Mouse (Mus musculus) macrophage (primary cell): ENCODE results near the gene Rhbdf2. TPM values are rescaled to one million over a fixed set of nuclear protein-coding genes. Genes with fewer than 3 reads are reported as not detected.

Experiments used
- H3K27ac ChIP-seq: fragments of 350-480 bp; formaldehyde crosslinking; 2 replicates; pipeline ENCODE4 v1.9.0; 2021
- H3K36me3 ChIP-seq: fragments of 350-480 bp; formaldehyde crosslinking; 2 replicates; pipeline ENCODE4 v1.9.0; 2021; ENCODE audit errors: inconsistent target
- H3K4me3 ChIP-seq: fragments of 350-480 bp; formaldehyde crosslinking; 2 replicates; pipeline ENCODE4 v1.9.0; 2021; ENCODE audit errors: inconsistent target
- H3K79me2 ChIP-seq: fragments of 350-480 bp; formaldehyde crosslinking; 2 replicates; pipeline ENCODE4 v1.9.0; 2021; ENCODE audit errors: inconsistent target
- WGBS: methylation state at CpG from one replicate; pipeline ENCODE4 v1.1.7; 2026; ENCODE audit warnings: inconsistent platforms; ENCODE audit not compliant: missing documents; 5-methylcytosine and 5-hydroxymethylcytosine counted together
- polyA plus RNA-seq: library from polyadenylated mRNA; stranded (reverse); fragments of 250-400 nt; gene quantifications from 3 replicates; pipeline ENCODE4 v1.2.4, GENCODE M21; 2018; ENCODE audit warnings: inconsistent platforms

Gene Rhbdf2
- polyA plus RNA-seq, 1 experiment from 2014 or later: 14.2 TPM

- no peak overlapping the region for H3K27ac ChIP-seq
- WGBS: 89% methylated on average over 6 of the region's 6 CpGs
- no peak overlapping the region for H3K4me3 ChIP-seq
- no peaks in the 10 kb centered on the region for H3K79me2 ChIP-seq
- H3K36me3 ChIP-seq: no peaks in the 10 kb centered on the region
Measured at GRCm38 (mm10) chr11:116556308-116556707, 70.5 kb downstream of the Rhbdf2 start.

- WGBS: 43% methylated on average over 1 of the region's 1 CpGs
Measured at GRCm38 (mm10) chr11:116555572-116555971, 71.2 kb downstream of the Rhbdf2 start.

GRCm38 (mm10) chr11:116554171-116554878, 72.5 kb downstream of the Rhbdf2 start:
- WGBS: 27% methylated on average over 11 of the region's 12 CpGs
- Histone ChIP-seq H3K36me3 (no peaks in the 10 kb centered on the region), H3K27ac (no peak overlapping the region), H3K4me3 (no peak overlapping the region), H3K79me2 (no peaks in the 10 kb centered on the region)

More at GRCm38 (mm10) chr11:116555572-116555971, 71.2 kb downstream of the Rhbdf2 start:
- no peak overlapping the region for H3K27ac ChIP-seq
- no peak overlapping the region for H3K4me3 ChIP-seq
- H3K79me2 ChIP-seq: no peaks in the 10 kb centered on the region
- no peaks in the 10 kb centered on the region for H3K36me3 ChIP-seq

GRCm38 (mm10) chr11:116552194-116552593, 74.6 kb downstream of the Rhbdf2 start:
- no peak overlapping the region for H3K4me3 ChIP-seq
- no peaks in the 10 kb centered on the region for H3K79me2 ChIP-seq
- 100% methylated on average over 1 of the region's 1 CpGs for WGBS
- H3K27ac ChIP-seq: no peak overlapping the region
- H3K36me3 ChIP-seq: no peaks in the 10 kb centered on the region

- WGBS: 94% methylated on average over 7 of the region's 7 CpGs
- H3K36me3 ChIP-seq: no peaks in the 10 kb centered on the region
- no peaks in the 10 kb centered on the region for H3K79me2 ChIP-seq
- H3K27ac ChIP-seq: no peak overlapping the region
- no peak overlapping the region for H3K4me3 ChIP-seq
Measured at GRCm38 (mm10) chr11:116550748-116551147, 76.1 kb downstream of the Rhbdf2 start.

- Histone ChIP-seq H3K27ac (no peak overlapping the region), H3K36me3 (peaks cover 7% of the 10 kb centered on the region; the same call in 1 of the 2 replicates), H3K79me2 (no peaks in the 10 kb centered on the region), H3K4me3 (no peak overlapping the region)
- WGBS: 67% methylated on average over 11 of the region's 11 CpGs
Measured at GRCm38 (mm10) chr11:116549273-116550038, 77.4 kb downstream of the Rhbdf2 start.

- H3K27ac ChIP-seq: no peak overlapping the region
- WGBS: 95% methylated on average over 9 of the region's 9 CpGs
- no peak overlapping the region for H3K4me3 ChIP-seq
- no peaks in the 10 kb centered on the region for H3K79me2 ChIP-seq
- H3K36me3 ChIP-seq: peaks cover 13% of the 10 kb centered on the region; the same call in 1 of the 2 replicates
Measured at GRCm38 (mm10) chr11:116548780-116549179, 78.0 kb downstream of the Rhbdf2 start.

Other genes with a start within 250 kb of the Rhbdf2 start
- 12.1 to 23.4 TPM (median 14.0 TPM) in 3 replicates for gene Rnf157, start 214.0 kb downstream of the Rhbdf2 start, polyA plus RNA-seq
- gene Ubald2, start 192.9 kb downstream of the Rhbdf2 start, polyA plus RNA-seq: 18.0 to 34.4 TPM (median 27.5 TPM) in 3 replicates
- gene Qrich2, start 160.8 kb downstream of the Rhbdf2 start, polyA plus RNA-seq: not detected in 3 replicates
- gene Prpsap1, start 132.8 kb downstream of the Rhbdf2 start, polyA plus RNA-seq: 18.4 to 35.9 TPM (median 20.8 TPM) in 3 replicates
- gene Sphk1, start 96.1 kb downstream of the Rhbdf2 start, polyA plus RNA-seq: 0.12 to 0.22 TPM in 2 of 3 replicates, not detected in the other
- gene Ube2o, start 45.6 kb downstream of the Rhbdf2 start, polyA plus RNA-seq: 4.4 to 9.2 TPM (median 5.4 TPM) in 3 replicates
- not detected in 3 replicates for gene Aanat, start 40.6 kb downstream of the Rhbdf2 start, polyA plus RNA-seq
- gene Prcd, start 26.5 kb upstream of the Rhbdf2 start, polyA plus RNA-seq: not detected in 3 replicates
- not detected in 3 replicates for gene Cygb, start 27.3 kb upstream of the Rhbdf2 start, polyA plus RNA-seq
- gene St6galnac1, start 148.5 kb upstream of the Rhbdf2 start, polyA plus RNA-seq: not detected in 3 replicates
- gene Mxra7, start 201.0 kb upstream of the Rhbdf2 start, polyA plus RNA-seq: not detected in 3 replicates
- gene Mettl23, start 216.3 kb upstream of the Rhbdf2 start, polyA plus RNA-seq: 12.5 to 17.0 TPM (median 16.0 TPM) in 3 replicates
- gene Jmjd6, start 216.4 kb upstream of the Rhbdf2 start, polyA plus RNA-seq: 19.8 to 25.1 TPM (median 21.8 TPM) in 3 replicates
- 105 to 174 TPM (median 118 TPM) in 3 replicates for gene Mfsd11, start 225.4 kb upstream of the Rhbdf2 start, polyA plus RNA-seq
- 176 to 306 TPM (median 187 TPM) in 3 replicates for gene Srsf2, start 226.1 kb upstream of the Rhbdf2 start, polyA plus RNA-seq